Mouse (Mus musculus): ENCODE data around the gene Olfm1. TPM values are rescaled to one million over a fixed set of nuclear protein-coding genes. Genes with fewer than 3 reads are reported as not detected.

The Olfm1 gene
- polyA plus RNA-seq (2014; fragmentation: Illumina TruSeq; extraction: RNeasy Lipid Tissue Mini Kit (QIAGEN cat#74804); ENCODE audit: low read depth, low replicate concordance): 1.2 TPM

DNA sequence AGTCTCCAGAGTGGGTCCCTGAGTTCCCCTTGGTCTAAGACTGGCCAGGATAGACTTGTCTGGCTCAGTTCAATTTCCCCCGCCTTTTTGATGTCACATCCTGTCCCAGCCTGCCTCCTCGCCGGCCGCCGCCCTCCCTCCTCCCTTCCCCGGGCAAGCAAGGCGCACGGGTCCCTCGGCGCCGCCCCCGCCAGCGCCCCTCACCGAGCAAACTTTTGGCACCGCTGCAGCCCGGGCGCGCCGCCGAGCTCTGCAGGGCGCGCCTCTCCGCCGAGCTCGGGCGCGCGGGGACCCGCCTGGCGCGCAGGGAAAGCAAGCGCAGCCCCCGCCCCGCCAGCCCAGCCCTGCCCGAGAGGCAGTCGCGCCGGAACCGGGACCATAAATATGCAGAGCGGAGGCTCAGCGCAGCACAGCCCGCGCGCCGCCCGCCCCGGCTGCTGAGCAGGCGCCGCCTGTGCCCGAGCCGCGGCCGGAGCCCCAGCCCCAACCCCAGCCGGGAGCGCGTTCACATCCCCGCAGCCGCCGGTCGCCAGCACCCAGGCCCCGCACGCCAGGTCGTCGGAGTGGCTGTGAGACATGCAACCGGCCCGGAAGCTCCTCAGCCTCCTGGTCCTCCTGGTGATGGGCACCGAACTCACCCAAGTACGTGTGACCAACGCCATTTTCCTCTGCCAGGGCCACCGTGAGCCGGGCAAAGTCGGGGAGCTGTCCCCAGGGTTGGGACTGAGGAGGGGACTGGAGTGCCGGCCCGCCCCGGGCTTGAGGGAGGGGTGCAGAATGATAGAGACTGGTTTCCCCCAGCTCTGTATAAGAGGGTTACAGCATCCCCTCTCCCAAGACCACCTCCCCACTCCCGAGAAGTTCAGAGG, at the start of gene Olfm1:
TSS of gene Olfm1 (plus strand) at position 172 of the 869 bp plus-strand sequence.

Other genes with a start within 250 kb of the Olfm1 start
- gene Fcnb, start 108.1 kb upstream of the Olfm1 start, polyA plus RNA-seq (2014; fragmentation: Illumina TruSeq; extraction: RNeasy Lipid Tissue Mini Kit (QIAGEN cat#74804); ENCODE audit: low read depth, low replicate concordance): not detected